Mouse (Mus musculus) embryo, embryonic 9.5 days (tissue): ENCODE measurements around the gene Rab11fip4.

Experiments
- DNase-seq: peaks from one replicate; pipeline ENCODE4 v3.0.0-alpha.2; 2017; ENCODE audit errors: extremely low spot score

Rab11fip4 gene

GRCm38 (mm10) chr11:79713184-79713583, 122.2 kb downstream of the Rab11fip4 start:
- DNase-seq = no peak

GRCm38 (mm10) chr11:79713678-79714077, 122.7 kb downstream of the Rab11fip4 start:
- DNase-seq = no peak

GRCm38 (mm10) chr11:79714082-79714742, 123.2 kb downstream of the Rab11fip4 start:
- no peak for DNase-seq

DNA sequence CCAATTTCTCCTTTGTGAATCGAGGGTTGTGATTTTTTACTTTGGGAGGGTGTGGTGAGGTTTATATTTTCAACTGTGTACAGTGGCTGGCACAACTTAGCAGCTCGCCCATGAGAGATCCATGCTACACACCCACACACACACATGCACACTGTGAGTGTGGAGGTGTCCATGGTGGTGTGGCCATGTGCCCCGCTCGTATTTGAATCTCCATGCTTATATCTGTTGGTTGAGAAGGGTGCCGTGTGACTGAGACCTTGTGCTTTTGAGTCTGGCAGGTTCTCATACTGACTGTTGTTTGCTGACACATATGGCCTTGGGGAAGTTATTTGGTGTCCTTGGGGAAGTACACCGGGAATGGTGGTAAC, 123.7 kb downstream of the Rab11fip4 start:
- no peak for DNase-seq

DNA sequence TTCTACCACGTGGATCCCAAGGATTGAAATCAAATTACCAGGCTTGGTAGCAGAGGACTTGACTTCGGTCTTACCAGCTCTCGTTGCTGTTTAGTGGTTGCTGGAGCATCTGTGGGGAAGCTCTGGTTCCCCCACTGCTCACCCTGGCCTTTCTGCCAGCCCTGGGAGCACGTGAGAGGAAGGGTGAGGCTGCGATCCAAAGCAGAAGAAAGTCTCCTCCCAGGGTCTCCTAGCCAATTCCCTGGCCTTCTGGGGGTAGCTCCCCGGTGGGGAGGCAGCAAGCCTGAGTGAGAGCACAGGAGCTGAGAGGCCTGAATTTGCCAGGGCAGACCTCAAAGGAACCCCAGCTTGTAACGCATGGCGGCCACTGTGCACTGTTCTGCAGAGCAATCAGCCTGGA, 124.3 kb downstream of the Rab11fip4 start:
- no peak for DNase-seq

GRCm38 (mm10) chr11:79715733-79716452, 124.9 kb downstream of the Rab11fip4 start:
- DNase-seq = no peak

GRCm38 (mm10) chr11:79716453-79716749, 125.4 kb downstream of the Rab11fip4 start:
- no peak for DNase-seq

DNA sequence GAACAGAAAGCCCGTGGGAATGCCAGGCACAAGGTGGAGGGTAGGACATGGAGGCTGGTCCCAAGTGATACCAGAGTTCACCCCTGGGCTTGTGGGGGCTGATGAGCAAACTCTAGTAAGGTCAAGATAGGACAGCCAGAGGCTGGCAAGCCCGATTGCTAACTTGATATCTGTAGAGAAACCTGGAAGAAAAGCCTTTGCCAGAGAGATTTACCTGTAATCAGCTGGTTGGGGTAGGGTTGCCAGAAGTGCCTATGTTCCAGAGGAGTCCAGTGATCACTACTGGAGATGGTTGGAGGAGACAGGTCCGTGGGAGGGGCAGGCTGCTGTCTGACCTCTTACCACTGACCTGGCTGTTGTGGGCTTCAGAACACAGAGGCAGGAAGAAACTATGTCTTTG, 126.3 kb downstream of the Rab11fip4 start:
- DNase-seq = no peak

DNA sequence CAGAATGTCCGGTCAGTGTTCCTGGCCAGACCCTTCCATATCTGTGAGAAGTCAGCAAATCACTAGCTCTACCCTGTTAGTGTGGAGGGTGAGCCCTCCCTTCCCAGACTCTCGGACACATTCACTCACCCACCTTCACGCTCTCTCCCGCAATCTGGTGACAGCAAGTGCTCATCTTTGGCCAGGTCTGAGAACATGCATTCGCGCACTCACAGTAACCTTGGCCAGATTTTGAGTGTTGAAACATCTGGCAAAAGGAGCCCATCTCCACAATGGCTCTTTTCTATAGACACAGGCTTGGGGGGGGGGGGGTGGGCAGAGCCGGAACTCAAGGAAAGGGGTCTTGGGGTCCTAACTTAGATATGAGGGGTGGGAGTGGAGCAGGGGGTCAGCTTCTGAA, 126.8 kb downstream of the Rab11fip4 start:
- no peak for DNase-seq

DNA sequence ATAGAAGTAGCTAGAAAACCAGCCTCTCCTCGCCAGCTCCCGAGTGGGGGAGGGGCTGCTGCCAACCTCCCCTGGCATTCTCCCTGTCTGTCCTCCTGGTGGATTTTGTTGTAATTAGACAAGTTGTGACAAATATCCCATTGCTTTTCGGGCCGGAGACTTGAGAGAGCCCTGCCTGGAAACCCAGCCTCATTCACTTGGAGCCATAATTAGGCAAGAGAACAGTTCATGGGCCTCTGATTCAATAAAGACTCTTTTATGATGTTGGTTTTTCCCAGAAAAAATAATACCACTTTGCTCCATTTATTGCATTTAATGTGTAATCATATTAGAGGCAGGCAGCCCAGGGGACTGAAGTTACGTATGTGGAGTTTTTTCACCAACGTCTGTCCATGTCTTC, 127.2 kb downstream of the Rab11fip4 start:
- DNase-seq = no peak

DNA sequence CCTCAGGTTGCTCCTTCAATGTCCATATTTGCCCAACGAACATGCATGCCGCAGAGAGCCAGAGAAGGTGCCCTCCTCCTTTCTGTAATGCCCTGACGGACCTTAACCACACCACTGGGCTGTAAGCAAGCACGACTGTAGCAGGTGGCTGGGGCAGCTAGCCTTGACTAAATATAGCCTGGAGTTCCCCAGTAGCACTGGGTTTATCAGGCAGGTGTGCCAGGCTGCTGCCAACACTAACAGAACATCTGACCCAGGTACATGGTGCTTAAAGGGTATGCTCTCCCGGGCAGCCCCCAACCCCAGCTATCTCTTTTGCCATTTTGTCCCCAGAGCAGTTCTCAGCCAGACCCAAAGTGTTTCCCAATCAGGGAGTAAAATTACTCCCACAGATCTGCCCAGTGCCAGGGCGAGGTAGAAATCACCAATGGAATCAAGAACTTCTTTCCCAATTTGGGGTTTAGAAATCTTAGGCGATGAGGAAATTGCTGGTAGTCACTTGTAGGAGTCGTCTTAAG, 127.9 kb downstream of the Rab11fip4 start:
- DNase-seq = no peak

- no peak for DNase-seq
These were observed 129.7 kb downstream of the Rab11fip4 start for GRCm38 (mm10) chr11:79720737-79721136.

DNA sequence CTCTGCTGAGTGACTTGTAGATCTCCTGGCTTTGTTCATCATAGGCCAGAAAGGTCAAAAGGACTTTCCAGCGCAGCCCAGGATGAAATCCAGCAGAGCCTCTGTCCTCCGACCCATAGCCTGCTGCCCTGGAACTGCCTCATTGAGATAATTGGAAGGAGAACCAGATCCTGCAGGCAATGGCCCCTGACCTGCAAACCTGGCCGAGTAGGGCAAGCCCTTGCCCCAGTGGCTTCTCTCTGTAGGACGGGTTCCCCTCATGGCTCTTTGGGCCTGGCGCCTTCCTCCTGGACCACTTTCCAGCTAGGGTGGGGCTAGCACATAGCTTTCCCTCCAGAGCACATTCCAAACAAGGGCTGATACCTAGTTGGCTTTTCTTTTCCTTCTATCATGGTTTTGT, 131.8 kb downstream of the Rab11fip4 start:
- no peak for DNase-seq

GRCm38 (mm10) chr11:79725005-79725404, 134.0 kb downstream of the Rab11fip4 start:
- DNase-seq = no peak

GRCm38 (mm10) chr11:79729231-79730047, 138.4 kb downstream of the Rab11fip4 start:
- no peak for DNase-seq

DNA sequence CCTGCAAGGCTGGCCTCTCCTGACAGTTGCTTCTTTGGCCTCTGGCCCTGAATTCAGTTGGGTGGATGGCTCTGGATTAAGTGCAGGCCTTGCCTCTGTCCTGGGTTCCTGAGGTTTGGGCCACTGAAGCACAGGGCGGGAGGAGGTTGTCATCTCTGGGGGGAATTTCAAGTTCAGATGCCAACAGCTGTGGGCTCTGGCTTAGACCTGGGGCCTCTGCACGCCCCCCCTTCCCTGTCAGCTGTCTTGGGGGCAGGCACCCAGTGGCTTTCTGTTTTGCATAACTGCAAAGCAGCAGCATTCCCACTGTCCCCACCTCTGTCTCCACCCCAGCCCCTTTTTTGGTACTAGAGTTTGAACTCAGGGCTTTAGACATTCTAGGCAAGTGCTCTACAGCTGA, 139.4 kb downstream of the Rab11fip4 start:
- DNase-seq = no peak

DNA sequence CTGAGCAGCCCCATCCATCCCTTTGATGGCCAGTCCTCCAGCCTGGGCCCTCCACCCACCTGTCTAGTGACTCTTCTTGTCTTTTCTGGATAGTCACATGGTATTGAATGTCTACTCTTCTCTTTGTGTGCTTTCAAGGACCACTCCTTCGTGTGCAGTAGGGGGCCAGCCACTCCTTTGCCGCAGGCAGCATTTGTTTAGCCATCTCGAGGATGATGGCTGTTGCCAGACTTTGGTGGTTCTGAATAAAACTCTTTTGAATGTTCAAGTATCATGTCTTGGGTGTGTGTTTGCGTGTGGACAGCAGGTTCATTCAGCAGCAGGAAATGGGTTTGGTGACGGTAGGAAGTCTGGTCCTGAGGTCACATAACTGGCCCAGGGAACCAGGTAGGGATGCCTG, 140.5 kb downstream of the Rab11fip4 start:
- no peak for DNase-seq

DNA sequence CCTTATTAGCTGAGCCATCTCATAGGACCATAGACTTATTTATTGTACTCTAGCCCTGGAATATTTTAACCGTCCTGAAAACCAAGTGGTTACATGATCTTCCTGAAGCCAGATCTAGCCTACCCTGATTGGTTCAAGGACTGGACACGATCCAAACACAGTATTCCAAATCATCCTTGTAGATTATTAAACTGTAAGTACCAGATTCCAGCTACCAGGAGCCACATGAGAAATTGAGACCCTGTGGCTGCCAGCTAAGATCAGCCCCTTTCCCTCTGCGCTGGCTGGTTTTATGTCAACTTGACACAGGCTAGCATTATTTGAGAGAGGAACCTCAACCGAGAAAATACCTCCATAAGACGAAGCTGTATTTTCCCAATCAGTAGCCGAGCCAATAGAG, 142.0 kb downstream of the Rab11fip4 start:
- no peak for DNase-seq

- no peak for DNase-seq
These were observed 145.4 kb downstream of the Rab11fip4 start for GRCm38 (mm10) chr11:79736232-79737006.

DNA sequence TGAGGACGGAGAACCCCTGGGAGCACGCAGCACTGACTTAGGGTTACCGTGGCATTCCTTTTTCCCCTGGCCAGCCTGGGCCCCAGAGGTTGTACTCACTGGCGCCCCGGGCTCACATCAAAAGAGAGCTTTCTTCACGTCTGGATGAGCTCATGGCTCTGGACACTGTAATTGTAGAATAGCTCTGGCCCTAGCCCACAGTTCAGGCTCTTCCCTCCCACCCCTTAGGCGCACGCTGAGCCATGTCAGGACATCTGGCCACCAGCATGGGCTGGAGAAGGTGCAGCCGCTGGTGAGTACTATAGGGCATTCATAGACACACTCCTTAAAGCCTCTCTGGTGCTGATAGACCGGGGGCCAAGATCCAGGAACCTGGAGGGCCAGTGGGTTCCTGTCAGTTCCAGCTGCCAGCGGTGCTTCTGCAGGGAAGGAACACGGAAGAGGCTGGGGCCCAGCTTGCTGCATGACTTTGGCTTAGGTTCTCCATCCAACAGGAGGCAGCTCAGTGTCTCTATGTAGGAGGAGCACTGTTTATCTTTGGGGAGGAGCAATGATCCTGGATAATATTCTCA, 146.2 kb downstream of the Rab11fip4 start:
- DNase-seq = no peak

DNA sequence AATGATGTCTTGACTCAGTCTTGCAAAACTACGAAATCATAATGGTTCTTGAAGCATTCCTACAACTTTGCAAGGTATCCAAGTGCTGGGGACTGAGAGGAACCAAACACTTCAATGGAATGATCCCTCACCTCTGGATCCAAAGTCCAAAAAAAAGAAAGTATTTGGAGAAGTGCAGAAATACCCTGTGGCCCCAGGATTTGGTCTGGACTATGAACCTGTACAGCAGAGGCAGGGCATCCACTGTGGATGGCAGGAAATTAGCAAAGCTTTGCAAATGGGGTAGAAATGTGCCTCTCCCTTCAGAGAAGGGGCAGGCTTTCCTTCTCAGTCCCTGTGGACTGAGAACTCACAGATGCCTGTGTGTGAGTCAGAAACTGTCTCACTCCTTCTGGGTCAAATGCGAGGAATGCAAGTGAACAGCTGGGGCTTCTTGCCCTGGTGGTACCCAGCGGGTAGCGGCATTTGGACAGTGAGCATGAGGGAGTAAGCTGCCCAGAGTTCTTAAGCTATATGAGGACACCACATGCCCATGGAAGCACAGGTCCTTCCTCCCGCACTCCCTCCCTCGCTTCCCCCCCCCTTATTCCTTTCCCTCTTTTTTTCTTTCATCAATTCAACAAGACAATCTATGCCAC, 147.0 kb downstream of the Rab11fip4 start:
- DNase-seq = no peak
